Mouse (Mus musculus): Measurements from ENCODE around the gene Map3k9. TPM values are rescaled to one million over a fixed set of nuclear protein-coding genes. Genes with fewer than 3 reads are reported as not detected.

The Map3k9 gene
- polyA plus RNA-seq, 1 experiment = 0.29 TPM

DNA sequence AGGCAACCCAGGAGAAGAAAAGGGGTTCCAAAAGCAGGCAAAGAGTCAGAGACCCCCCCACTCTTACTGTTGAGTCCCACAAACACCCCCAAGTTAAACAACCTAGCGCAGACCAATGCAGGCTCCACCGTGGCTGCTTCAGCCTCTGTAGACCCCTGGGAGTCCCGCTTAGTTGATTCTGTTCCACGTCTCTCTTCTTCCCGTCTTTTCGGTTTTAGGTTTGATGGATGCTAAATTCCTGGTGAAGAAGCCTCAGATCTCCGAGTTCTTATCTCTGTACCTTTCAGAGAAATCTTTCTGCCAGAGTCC is 26.5 kb upstream of the Map3k9 start:
- Histone ChIP-seq H3K36me3 (ENCODE audit: control insufficient read depth, insufficient read depth) (no peaks in the 10 kb centered on the region), H3K27me3 (ENCODE audit: control insufficient read depth, insufficient read depth, insufficient read length) (no peaks in the 10 kb centered on the region), H3K79me2 (ENCODE audit: control insufficient read depth, insufficient read depth) (no peaks in the 10 kb centered on the region), H3ac (ENCODE audit: control insufficient read depth, insufficient read length, low read depth) (no peak overlapping the region), H3K79me3 (ENCODE audit: low read depth) (no peaks in the 10 kb centered on the region), H3K4me3 (ENCODE audit: insufficient read depth, poor library complexity, severe bottlenecking) (no peak overlapping the region)
- TF ChIP-seq CTCF (IDR thresholded peaks at IDR 0.05; ENCODE audit: control insufficient read depth, insufficient read depth, insufficient read length) = no peak
- no peak for TF ChIP-seq USF1 (IDR thresholded peaks at IDR 0.05; ENCODE audit: low read depth)

- Histone ChIP-seq H3K4me3 (ENCODE audit: insufficient read depth, poor library complexity, severe bottlenecking) (no peak overlapping the region), H3K79me3 (ENCODE audit: low read depth) (no peaks in the 10 kb centered on the region)
Measured at GRCm38 (mm10) chr12:81806759-81807528, 26.0 kb upstream of the Map3k9 start.

DNA sequence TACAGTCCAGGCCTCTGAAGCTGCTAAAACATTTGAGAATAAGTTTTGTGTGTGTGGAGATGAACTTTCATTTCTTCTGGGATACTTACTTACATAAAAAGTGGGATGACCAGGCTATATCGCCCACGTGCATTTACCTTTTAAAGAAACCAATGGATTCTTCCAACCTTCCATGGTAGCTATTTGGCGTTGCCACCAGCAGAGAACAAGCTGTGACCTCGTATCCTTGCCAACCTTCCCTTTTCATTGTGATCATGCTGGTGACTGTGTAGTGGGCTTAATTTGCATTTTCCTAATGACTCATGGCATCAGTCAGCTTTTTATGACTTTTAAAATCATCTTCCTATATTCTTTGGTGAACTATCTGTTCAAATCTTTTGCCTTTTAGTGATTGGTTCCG is 25.1 kb upstream of the Map3k9 start:
- Histone ChIP-seq H3K27me3 (ENCODE audit: control insufficient read depth, insufficient read depth, insufficient read length) (no peaks in the 10 kb centered on the region), H3K4me3 (ENCODE audit: insufficient read depth, poor library complexity, severe bottlenecking) (no peak overlapping the region), H3ac (ENCODE audit: control insufficient read depth, insufficient read length, low read depth) (no peak overlapping the region), H3K36me3 (ENCODE audit: control insufficient read depth, insufficient read depth) (no peaks in the 10 kb centered on the region), H3K79me3 (ENCODE audit: low read depth) (no peaks in the 10 kb centered on the region), H3K79me2 (ENCODE audit: control insufficient read depth, insufficient read depth) (no peaks in the 10 kb centered on the region)
- TF ChIP-seq FOSL1 (IDR thresholded peaks at IDR 0.05; ENCODE audit: insufficient read depth, low read length, poor library complexity, severe bottlenecking) (no peak), MYOG (IDR thresholded peaks at IDR 0.05; ENCODE audit: control insufficient read depth, extremely low read depth, insufficient read length) (no peak), CTCF (IDR thresholded peaks at IDR 0.05; ENCODE audit: control insufficient read depth, insufficient read depth, insufficient read length) (no peak), MAX (IDR thresholded peaks at IDR 0.05) (no peak), MYOD1 (IDR thresholded peaks at IDR 0.05; ENCODE audit: control insufficient read depth, insufficient read length, low read depth) (no peak), USF1 (IDR thresholded peaks at IDR 0.05; ENCODE audit: low read depth) (no peak), CEBPB (IDR thresholded peaks at IDR 0.05; ENCODE audit: low read depth) (no peak)

More at GRCm38 (mm10) chr12:81806759-81807528, 26.0 kb upstream of the Map3k9 start:
- Histone ChIP-seq H3K36me3 (ENCODE audit: control insufficient read depth, insufficient read depth) (no peaks in the 10 kb centered on the region), H3K79me2 (ENCODE audit: control insufficient read depth, insufficient read depth) (no peaks in the 10 kb centered on the region), H3K27me3 (ENCODE audit: control insufficient read depth, insufficient read depth, insufficient read length) (no peaks in the 10 kb centered on the region), H3ac (ENCODE audit: control insufficient read depth, insufficient read length, low read depth) (no peak overlapping the region)
- no peak for TF ChIP-seq MAX (IDR thresholded peaks at IDR 0.05)
- no peak for TF ChIP-seq USF1 (IDR thresholded peaks at IDR 0.05; ENCODE audit: low read depth)
- TF ChIP-seq CEBPB (IDR thresholded peaks at IDR 0.05; ENCODE audit: low read depth) = no peak
- no peak for TF ChIP-seq MYOG (IDR thresholded peaks at IDR 0.05; ENCODE audit: control insufficient read depth, extremely low read depth, insufficient read length)
- no peak for TF ChIP-seq FOSL1 (IDR thresholded peaks at IDR 0.05; ENCODE audit: insufficient read depth, low read length, poor library complexity, severe bottlenecking)
- TF ChIP-seq CTCF (IDR thresholded peaks at IDR 0.05; ENCODE audit: control insufficient read depth, insufficient read depth, insufficient read length) = no peak
- no peak for TF ChIP-seq MYOD1 (IDR thresholded peaks at IDR 0.05; ENCODE audit: control insufficient read depth, insufficient read length, low read depth)

- H3K4me3 ChIP-seq (ENCODE audit: insufficient read depth, poor library complexity, severe bottlenecking) = no peak overlapping the region
- no peaks in the 10 kb centered on the region for H3K36me3 ChIP-seq (ENCODE audit: control insufficient read depth, insufficient read depth)
- no peak for TF ChIP-seq CEBPB (IDR thresholded peaks at IDR 0.05; ENCODE audit: low read depth)
- no peak for TF ChIP-seq FOSL1 (IDR thresholded peaks at IDR 0.05; ENCODE audit: insufficient read depth, low read length, poor library complexity, severe bottlenecking)
- no peak for TF ChIP-seq MYOG (IDR thresholded peaks at IDR 0.05; ENCODE audit: control insufficient read depth, extremely low read depth, insufficient read length)
- TF ChIP-seq MYOD1 (IDR thresholded peaks at IDR 0.05; ENCODE audit: control insufficient read depth, insufficient read length, low read depth) = no peak
- no peak for TF ChIP-seq CTCF (IDR thresholded peaks at IDR 0.05; ENCODE audit: control insufficient read depth, insufficient read depth, insufficient read length)
- TF ChIP-seq MAX (IDR thresholded peaks at IDR 0.05) = no peak
- no peak for TF ChIP-seq USF1 (IDR thresholded peaks at IDR 0.05; ENCODE audit: low read depth)
- H3K79me3 ChIP-seq (ENCODE audit: low read depth) = no peaks in the 10 kb centered on the region
- H3K79me2 ChIP-seq (ENCODE audit: control insufficient read depth, insufficient read depth) = no peaks in the 10 kb centered on the region
- no peaks in the 10 kb centered on the region for H3K27me3 ChIP-seq (ENCODE audit: control insufficient read depth, insufficient read depth, insufficient read length)
- H3ac ChIP-seq (ENCODE audit: control insufficient read depth, insufficient read length, low read depth) = no peak overlapping the region
Measured at GRCm38 (mm10) chr12:81803803-81804202, 22.8 kb upstream of the Map3k9 start.

- Histone ChIP-seq H3ac (ENCODE audit: control insufficient read depth, insufficient read length, low read depth) (no peak overlapping the region), H3K79me3 (ENCODE audit: low read depth) (no peaks in the 10 kb centered on the region), H3K36me3 (ENCODE audit: control insufficient read depth, insufficient read depth) (no peaks in the 10 kb centered on the region), H3K4me3 (ENCODE audit: insufficient read depth, poor library complexity, severe bottlenecking) (no peak overlapping the region), H3K27me3 (ENCODE audit: control insufficient read depth, insufficient read depth, insufficient read length) (no peaks in the 10 kb centered on the region), H3K79me2 (ENCODE audit: control insufficient read depth, insufficient read depth) (no peaks in the 10 kb centered on the region)
- TF ChIP-seq FOSL1 (IDR thresholded peaks at IDR 0.05; ENCODE audit: insufficient read depth, low read length, poor library complexity, severe bottlenecking) (no peak), MYOG (IDR thresholded peaks at IDR 0.05; ENCODE audit: control insufficient read depth, extremely low read depth, insufficient read length) (no peak), MYOD1 (IDR thresholded peaks at IDR 0.05; ENCODE audit: control insufficient read depth, insufficient read length, low read depth) (no peak), USF1 (IDR thresholded peaks at IDR 0.05; ENCODE audit: low read depth) (no peak), CEBPB (IDR thresholded peaks at IDR 0.05; ENCODE audit: low read depth) (no peak), MAX (IDR thresholded peaks at IDR 0.05) (no peak), CTCF (IDR thresholded peaks at IDR 0.05; ENCODE audit: control insufficient read depth, insufficient read depth, insufficient read length) (no peak)
Measured at GRCm38 (mm10) chr12:81803016-81803415, 22.0 kb upstream of the Map3k9 start.

DNA sequence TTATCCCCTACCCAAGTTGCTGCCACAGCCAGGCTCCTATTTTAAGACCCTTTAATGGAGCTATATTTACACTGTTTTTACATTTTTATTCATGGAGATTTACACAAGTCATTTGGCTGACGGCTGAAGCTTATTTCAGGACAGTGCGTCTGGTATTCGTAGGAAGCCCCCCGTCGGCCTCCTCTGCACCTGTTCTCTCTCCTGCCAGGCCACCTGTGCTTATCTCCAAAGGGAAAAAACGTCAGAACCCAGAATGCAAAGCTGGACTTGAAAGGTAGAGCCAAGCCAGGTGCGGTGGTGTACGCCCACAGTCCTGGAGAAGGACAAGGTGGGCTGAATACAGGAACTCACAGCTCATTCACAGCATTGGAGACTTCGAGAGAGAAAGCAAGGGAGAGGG is 20.2 kb upstream of the Map3k9 start:
- Histone ChIP-seq H3K4me3 (ENCODE audit: insufficient read depth, poor library complexity, severe bottlenecking) (no peak overlapping the region), H3K79me3 (ENCODE audit: low read depth) (no peaks in the 10 kb centered on the region), H3K36me3 (ENCODE audit: control insufficient read depth, insufficient read depth) (no peaks in the 10 kb centered on the region), H3K79me2 (ENCODE audit: control insufficient read depth, insufficient read depth) (no peaks in the 10 kb centered on the region), H3ac (ENCODE audit: control insufficient read depth, insufficient read length, low read depth) (no peak overlapping the region), H3K27me3 (ENCODE audit: control insufficient read depth, insufficient read depth, insufficient read length) (no peaks in the 10 kb centered on the region)
- TF ChIP-seq MYOG (IDR thresholded peaks at IDR 0.05; ENCODE audit: control insufficient read depth, extremely low read depth, insufficient read length) = no peak
- no peak for TF ChIP-seq FOSL1 (IDR thresholded peaks at IDR 0.05; ENCODE audit: insufficient read depth, low read length, poor library complexity, severe bottlenecking)
- TF ChIP-seq CEBPB (IDR thresholded peaks at IDR 0.05; ENCODE audit: low read depth) = no peak
- no peak for TF ChIP-seq MYOD1 (IDR thresholded peaks at IDR 0.05; ENCODE audit: control insufficient read depth, insufficient read length, low read depth)
- no peak for TF ChIP-seq CTCF (IDR thresholded peaks at IDR 0.05; ENCODE audit: control insufficient read depth, insufficient read depth, insufficient read length)
- TF ChIP-seq USF1 (IDR thresholded peaks at IDR 0.05; ENCODE audit: low read depth) = no peak
- TF ChIP-seq MAX (IDR thresholded peaks at IDR 0.05) = no peak
